9 mouse cellular contexts compared by ENCODE assay signal in the genomic region with DNA sequence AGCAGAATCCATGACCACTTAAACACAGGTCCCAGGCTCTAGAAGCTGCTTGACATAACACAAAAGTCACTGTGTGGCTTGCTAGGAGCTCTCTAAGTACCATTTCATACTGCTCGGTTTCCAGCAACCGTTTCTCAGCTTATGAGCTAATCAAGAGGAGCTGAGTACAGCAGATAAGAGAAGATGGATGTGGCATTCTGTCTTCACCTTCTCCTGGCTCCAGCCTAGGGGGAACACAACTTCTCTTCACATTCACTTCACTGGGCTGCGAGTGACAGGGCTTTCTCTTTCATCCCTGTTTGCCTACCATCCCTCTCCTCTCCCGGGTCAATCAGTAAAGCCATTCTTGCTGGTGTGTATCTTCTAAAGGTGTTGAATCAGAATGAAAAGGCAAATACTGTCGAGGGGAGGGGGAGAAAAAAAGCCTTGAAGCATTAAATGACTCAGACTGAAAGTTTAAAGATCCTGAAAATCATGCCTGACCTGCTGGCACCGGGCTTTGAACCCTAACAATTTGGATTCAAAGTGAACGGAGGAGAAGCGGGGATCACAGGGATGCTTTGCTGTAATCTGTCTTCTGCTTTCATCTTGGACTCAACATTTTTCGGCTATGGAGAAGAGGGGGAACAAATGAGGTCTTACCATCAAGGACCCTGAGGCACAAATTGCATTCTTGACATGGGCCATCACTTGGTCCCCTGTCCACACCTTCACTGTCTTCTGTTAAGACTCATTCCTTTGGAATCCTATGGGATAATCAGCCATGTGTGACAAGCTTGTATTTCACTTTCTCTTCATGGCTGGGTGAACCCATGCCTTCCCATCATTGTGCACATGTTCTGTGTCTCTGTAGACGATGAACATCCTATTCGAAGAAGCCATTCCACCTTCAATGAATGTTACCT. TPM values are rescaled to one million over a fixed set of nuclear protein-coding genes. Genes with fewer than 3 reads are reported as not detected.
DNase-seq lines count a peak whose midpoint lies in the region; ATAC-seq and TF ChIP-seq lines count a peak whose summit lies in the region.
"Had no signal": no experiment of that assay in that cellular context is flagged by ENCODE, and none has a peak within 500 bp of the region (broad histone marks: within the 10 kb centered on the region; RNA-seq: fewer than 3 reads in every experiment).

No protein-coding gene starts in this region.

- no peaks in the 10 kb centered on the region for H3K27me3 ChIP-seq in heart, embryonic 15.5 days
- no peaks in the 10 kb centered on the region for H3K27me3 ChIP-seq in neural tube, embryonic 13.5 days
- H3K27me3 ChIP-seq in intestine, postnatal 0 days (replicated peaks; ENCODE audit: control insufficient read depth, insufficient read depth, low read length), result no peaks in the 10 kb centered on the region
- H3K27me3 ChIP-seq: hindbrain, embryonic 15.5 days had no signal

- no peaks in the 10 kb centered on the region for H3K9me3 ChIP-seq in heart, embryonic 15.5 days (replicated peaks)
- H3K9me3 ChIP-seq in neural tube, embryonic 13.5 days, result no peaks in the 10 kb centered on the region
- no peaks in the 10 kb centered on the region for H3K9me3 ChIP-seq in intestine, postnatal 0 days (ENCODE audit: control insufficient read depth)
- H3K9me3 ChIP-seq: hindbrain, embryonic 15.5 days had no signal

- no peaks in the 10 kb centered on the region for H3K36me3 ChIP-seq in heart, embryonic 15.5 days
- H3K36me3 ChIP-seq in neural tube, embryonic 13.5 days, result no peaks in the 10 kb centered on the region
- H3K36me3 ChIP-seq in intestine, postnatal 0 days (ENCODE audit: control insufficient read depth, insufficient read depth), result no peaks in the 10 kb centered on the region
- H3K36me3 ChIP-seq: hindbrain, embryonic 15.5 days had no signal

- no peak for DNase-seq in heart, postnatal 14 days
- DNase-seq in neural tube, embryonic 10.5 days (ENCODE audit: extremely low spot score, low spot score), result no peak
- DNase-seq in liver, result no peak
- no peak for DNase-seq in right cerebral cortex, adult 18-20 months
- DNase-seq: cerebellum, postnatal 25 days had no signal

- no peak for TF ChIP-seq CTCF in intestine, postnatal 0 days (IDR thresholded peaks at IDR 0.05; ENCODE audit: low read depth)

- H3K9ac ChIP-seq in heart, embryonic 15.5 days, result no peak overlapping the region
- no peak overlapping the region for H3K9ac ChIP-seq in neural tube, embryonic 13.5 days
- no peak overlapping the region for H3K9ac ChIP-seq in intestine, postnatal 0 days (ENCODE audit: low read depth, low read length)
- H3K9ac ChIP-seq: hindbrain, embryonic 15.5 days had no signal

- peak overlapping the region; percentile 39 for H3K4me2 ChIP-seq in heart, embryonic 15.5 days
- H3K4me2 ChIP-seq in neural tube, embryonic 13.5 days, result no peak overlapping the region
- no peak overlapping the region for H3K4me2 ChIP-seq in intestine, postnatal 0 days (replicated peaks; ENCODE audit: low read depth)

- intact Hi-C loops in heart, postnatal 14 days (cut with DNase I), result no loop called here

- 44% methylated on average over 11 of the region's 11 CpGs for WGBS in heart, embryonic 15.5 days
- WGBS in neural tube, embryonic 13.5 days, result 76% methylated on average over 11 of the region's 11 CpGs
- WGBS in intestine, postnatal 0 days, result 44% methylated on average over 11 of the region's 11 CpGs

- ATAC-seq in heart, embryonic 15.5 days (replicated peaks; ENCODE audit: insufficient number of reproducible peaks, insufficient read depth, low FRiP score, low read depth), result no peak
- no peak for ATAC-seq in neural tube, embryonic 13.5 days (ENCODE audit: low read depth)
- ATAC-seq in intestine, postnatal 0 days, result no peak

- H3K27ac ChIP-seq in heart, embryonic 15.5 days, result peak overlapping the region; percentile 23
- H3K27ac ChIP-seq in neural tube, embryonic 13.5 days (replicated peaks), result 0 out of 2 replicates have a peak overlapping the region, but pooled peaks have one; percentile 23
- peak overlapping the region; percentile 22 for H3K27ac ChIP-seq in intestine, postnatal 0 days (ENCODE audit: low read depth, low read length)
- H3K27ac ChIP-seq: hindbrain, embryonic 15.5 days had no signal

- no peak overlapping the region for H3K4me3 ChIP-seq in heart, embryonic 15.5 days
- no peak overlapping the region for H3K4me3 ChIP-seq in neural tube, embryonic 13.5 days
- no peak overlapping the region for H3K4me3 ChIP-seq in intestine, postnatal 0 days (ENCODE audit: low read depth, low read length)
- H3K4me3 ChIP-seq: hindbrain, embryonic 15.5 days had no signal

- H3K4me1 ChIP-seq in heart, embryonic 15.5 days (replicated peaks), result peaks cover 18% of the 10 kb centered on the region
- H3K4me1 ChIP-seq in neural tube, embryonic 13.5 days (replicated peaks), result peaks cover 15% of the 10 kb centered on the region
- no peaks in the 10 kb centered on the region for H3K4me1 ChIP-seq in intestine, postnatal 0 days (replicated peaks; ENCODE audit: control insufficient read depth, insufficient read depth, low read length)

RNA-seq across cellular contexts. Expression of a gene that starts 23.5 kb away (rescaled TPM):
- 7.0 and 8.3 TPM in 2 replicates for polyA plus RNA-seq in heart, embryonic 15.5 days (2015; fragmentation: Nextera tagmentation; extraction: Ambion mirVana)
- 1 to 10 TPM; 4.0 to 4.1 TPM for total RNA-seq in heart, postnatal 14 days (2021)
- 2.7 and 3.5 TPM in 2 replicates for polyA plus RNA-seq in neural tube, embryonic 13.5 days (2015; fragmentation: Nextera tagmentation; extraction: Ambion mirVana)
- 10.5 TPM in 2 replicates for polyA plus RNA-seq in intestine, postnatal 0 days (2015; fragmentation: Nextera tagmentation; extraction: Ambion mirVana)

RNA-seq across cellular contexts. Expression of a gene that starts 51.0 kb away (rescaled TPM):
- 13.7 and 14.1 TPM in 2 replicates for polyA plus RNA-seq in heart, embryonic 15.5 days (2015; fragmentation: Nextera tagmentation; extraction: Ambion mirVana)
- total RNA-seq in heart, postnatal 14 days (2021), result 10 to 100 TPM; 28.2 to 32.1 TPM
- polyA plus RNA-seq in neural tube, embryonic 13.5 days (2015; fragmentation: Nextera tagmentation; extraction: Ambion mirVana), result 14.2 and 18.2 TPM in 2 replicates
- polyA plus RNA-seq in intestine, postnatal 0 days (2015; fragmentation: Nextera tagmentation; extraction: Ambion mirVana), result 11.0 and 11.4 TPM in 2 replicates
